Mouse (Mus musculus) stomach, embryonic 15.5 days (tissue): ENCODE measurements around the gene Hes7. TPM values are rescaled to one million over a fixed set of nuclear protein-coding genes. Genes with fewer than 3 reads are reported as not detected.

Experiments used
- ATAC-seq: fragments of 200-750 bp; cut with Nextera tagmentation; 2 replicates; pipeline ENCODE4 v1.8.0; 2017; ENCODE audit warnings: low read depth, moderate number of reproducible peaks, moderate TSS enrichment; ENCODE audit not compliant: insufficient read depth, low FRiP score
- H3K27ac ChIP-seq: fragments of 300-500 bp; sonication (generic); 2 replicates; pipeline ENCODE4 v1.5.1; 2015; ENCODE audit warnings: mild to moderate bottlenecking, inconsistent platforms
- H3K27me3 ChIP-seq: fragments of 300-500 bp; sonication (generic); replicated peaks from 2 replicates; pipeline ENCODE4 v1.6.1; 2015; ENCODE audit warnings: inconsistent platforms
- H3K36me3 ChIP-seq: fragments of 300-500 bp; sonication (generic); 2 replicates; pipeline ENCODE4 v1.6.1; 2015; ENCODE audit warnings: inconsistent platforms
- H3K4me1 ChIP-seq: fragments of 300-500 bp; sonication (generic); 2 replicates; pipeline ENCODE4 v1.6.1; 2015; ENCODE audit warnings: inconsistent platforms
- H3K4me2 ChIP-seq: fragments of 300-500 bp; sonication (generic); 2 replicates; pipeline ENCODE4 v1.6.1; 2015; ENCODE audit warnings: mild to moderate bottlenecking, inconsistent platforms
- H3K4me3 ChIP-seq: fragments of 300-500 bp; sonication (generic); replicated peaks from 2 replicates; pipeline ENCODE4 v1.5.1; 2015; ENCODE audit warnings: inconsistent platforms
- H3K9ac ChIP-seq: fragments of 300-500 bp; sonication (generic); 2 replicates; pipeline ENCODE4 v1.6.1; 2015; ENCODE audit warnings: inconsistent platforms
- H3K9me3 ChIP-seq: fragments of 300-500 bp; sonication (generic); 2 replicates; pipeline ENCODE4 v1.6.1; 2016; ENCODE audit warnings: inconsistent platforms
- WGBS: fragments of 180-500 bp; shearing (Covaris S2); methylation state at CpG from one replicate; pipeline ENCODE4 v1.1.7; 2015; 5-methylcytosine and 5-hydroxymethylcytosine counted together
- polyA plus RNA-seq: library from polyadenylated mRNA; unstranded; fragments of >200 nt; fragmentation: Nextera tagmentation; extraction: Ambion mirVana; gene quantifications from 2 replicates; pipeline ENCODE4 v1.2.1, GENCODE M21; 2015

Hes7 gene
- polyA plus RNA-seq, 1 experiment from 2014 or later, result 0.76 TPM

- H3K4me2 ChIP-seq, result no peak overlapping the region
- no peaks in the 10 kb centered on the region for H3K9me3 ChIP-seq
- H3K27me3 ChIP-seq, result no peaks in the 10 kb centered on the region
- ATAC-seq, result no peak
- H3K4me3 ChIP-seq, result no peak overlapping the region
- no peak overlapping the region for H3K27ac ChIP-seq
- 78% methylated on average over 7 of the region's 7 CpGs for WGBS
- peaks cover 7% of the 10 kb centered on the region; the same call in 1 of the 2 replicates for H3K4me1 ChIP-seq
- no peaks in the 10 kb centered on the region for H3K36me3 ChIP-seq
- no peak overlapping the region for H3K9ac ChIP-seq
These were observed 27.3 kb downstream of the Hes7 start for GRCm38 (mm10) chr11:69147546-69147945.

- Histone ChIP-seq H3K4me3 (no peak overlapping the region), H3K27ac (no peak overlapping the region), H3K27me3 (no peaks in the 10 kb centered on the region), H3K4me1 (peaks cover 7% of the 10 kb centered on the region; the same call in 1 of the 2 replicates), H3K36me3 (no peaks in the 10 kb centered on the region), H3K9ac (no peak overlapping the region), H3K4me2 (no peak overlapping the region), H3K9me3 (no peaks in the 10 kb centered on the region)
- 87% methylated on average over 5 of the region's 5 CpGs for WGBS
- no peak for ATAC-seq
These were observed 28.3 kb downstream of the Hes7 start for GRCm38 (mm10) chr11:69148451-69148960.

- 72% methylated on average over 6 of the region's 6 CpGs for WGBS
These were observed 29.5 kb downstream of the Hes7 start for GRCm38 (mm10) chr11:69149728-69150127.

GRCm38 (mm10) chr11:69150444-69150843 lies 30.2 kb downstream of the Hes7 start:
- Histone ChIP-seq H3K36me3 (no peaks in the 10 kb centered on the region), H3K4me1 (peaks cover 7% of the 10 kb centered on the region; the same call in 1 of the 2 replicates), H3K27me3 (no peaks in the 10 kb centered on the region), H3K4me2 (peak overlapping the region; percentile 51), H3K27ac (no peak overlapping the region), H3K9ac (no peak overlapping the region), H3K4me3 (peak overlapping the region; percentile 19; the same call in 1 of the 2 replicates), H3K9me3 (no peaks in the 10 kb centered on the region)
- no peak for ATAC-seq
- WGBS, result 5% methylated on average over 7 of the region's 7 CpGs

More at GRCm38 (mm10) chr11:69149728-69150127, 29.5 kb downstream of the Hes7 start:
- H3K36me3 ChIP-seq, result no peaks in the 10 kb centered on the region
- ATAC-seq, result no peak
- H3K27me3 ChIP-seq, result no peaks in the 10 kb centered on the region
- no peak overlapping the region for H3K27ac ChIP-seq
- H3K9me3 ChIP-seq, result no peaks in the 10 kb centered on the region
- H3K4me1 ChIP-seq, result peaks cover 7% of the 10 kb centered on the region; the same call in 1 of the 2 replicates
- H3K9ac ChIP-seq, result no peak overlapping the region
- no peak overlapping the region for H3K4me3 ChIP-seq
- no peak overlapping the region for H3K4me2 ChIP-seq

- 43% methylated on average over 6 of the region's 6 CpGs for WGBS
- no peak for ATAC-seq
- Histone ChIP-seq H3K36me3 (no peaks in the 10 kb centered on the region), H3K4me1 (peaks cover 7% of the 10 kb centered on the region; the same call in 1 of the 2 replicates), H3K4me2 (peak overlapping the region; percentile 51), H3K9me3 (no peaks in the 10 kb centered on the region), H3K27ac (no peak overlapping the region), H3K9ac (no peak overlapping the region), H3K27me3 (no peaks in the 10 kb centered on the region), H3K4me3 (peak overlapping the region; percentile 19; the same call in 1 of the 2 replicates)
These were observed 30.8 kb downstream of the Hes7 start for GRCm38 (mm10) chr11:69151004-69151403.

- H3K27ac ChIP-seq, result no peak overlapping the region
- H3K4me1 ChIP-seq, result peaks cover 12% of the 10 kb centered on the region
- no peak for ATAC-seq
- H3K27me3 ChIP-seq, result peaks cover 22% of the 10 kb centered on the region
- no peak overlapping the region for H3K4me3 ChIP-seq
- no peak overlapping the region for H3K4me2 ChIP-seq
- 75% methylated on average over 8 of the region's 8 CpGs for WGBS
- H3K9me3 ChIP-seq, result no peaks in the 10 kb centered on the region
- H3K36me3 ChIP-seq, result no peaks in the 10 kb centered on the region
- no peak overlapping the region for H3K9ac ChIP-seq
These were observed 33.6 kb downstream of the Hes7 start for GRCm38 (mm10) chr11:69153831-69154230.

GRCm38 (mm10) chr11:69155351-69155750 lies 35.1 kb downstream of the Hes7 start:
- Histone ChIP-seq H3K9me3 (no peaks in the 10 kb centered on the region), H3K9ac (no peak overlapping the region), H3K4me1 (peaks cover 12% of the 10 kb centered on the region), H3K27ac (no peak overlapping the region), H3K36me3 (no peaks in the 10 kb centered on the region), H3K4me3 (no peak overlapping the region), H3K27me3 (peaks cover 22% of the 10 kb centered on the region), H3K4me2 (no peak overlapping the region)
- 33% methylated on average over 1 of the region's 1 CpGs for WGBS
- ATAC-seq, result no peak

GRCm38 (mm10) chr11:69156800-69157199 lies 36.6 kb downstream of the Hes7 start, which contains the start of gene Alox12b:
Alox12b (plus strand) TSS chr11:69156989.
- H3K9ac ChIP-seq, result no peak within 1 kb of the TSS
- 2% methylated on average over 18 of the region's 18 CpGs for WGBS
- H3K27me3 ChIP-seq, result peaks cover 22% of the 10 kb centered on the region
- no peaks in the 10 kb centered on the region for H3K36me3 ChIP-seq
- peak within 1 kb of the TSS; percentile 31; the same call in 1 of the 2 replicates for H3K4me2 ChIP-seq
- H3K4me1 ChIP-seq, result peaks cover 5% of the 10 kb centered on the region; the same call in 1 of the 2 replicates
- H3K9me3 ChIP-seq, result no peaks in the 10 kb centered on the region
- H3K4me3 ChIP-seq, result no peak within 1 kb of the TSS
- H3K27ac ChIP-seq, result no peak within 1 kb of the TSS
- 0 out of 2 replicates have a peak, but pooled peaks have one; percentile 43 for ATAC-seq

- no peaks in the 10 kb centered on the region for H3K9me3 ChIP-seq
- no peaks in the 10 kb centered on the region for H3K36me3 ChIP-seq
- H3K4me3 ChIP-seq, result no peak overlapping the region
- H3K27ac ChIP-seq, result no peak overlapping the region
- no peak for ATAC-seq
- 78% methylated on average over 12 of the region's 12 CpGs for WGBS
- H3K9ac ChIP-seq, result no peak overlapping the region
- H3K4me2 ChIP-seq, result no peak overlapping the region
- H3K27me3 ChIP-seq, result no peaks in the 10 kb centered on the region
- 0 out of 2 replicates have a peak, but pooled peaks cover 2% of the 10 kb centered on the region for H3K4me1 ChIP-seq
These were observed 49.1 kb downstream of the Hes7 start for GRCm38 (mm10) chr11:69169313-69169712.

- Histone ChIP-seq H3K27ac (no peak overlapping the region), H3K9me3 (no peaks in the 10 kb centered on the region), H3K4me2 (no peak overlapping the region), H3K9ac (no peak overlapping the region), H3K4me1 (0 out of 2 replicates have a peak, but pooled peaks cover 2% of the 10 kb centered on the region), H3K4me3 (no peak overlapping the region), H3K27me3 (no peaks in the 10 kb centered on the region), H3K36me3 (no peaks in the 10 kb centered on the region)
- ATAC-seq, result no peak; the same call in 1 of the 2 replicates
- WGBS, result 32% methylated on average over 7 of the region's 7 CpGs
These were observed 51.4 kb downstream of the Hes7 start for GRCm38 (mm10) chr11:69171626-69172025.

GRCm38 (mm10) chr11:69172606-69173005 lies 52.4 kb downstream of the Hes7 start:
- WGBS, result 83% methylated on average over 2 of the region's 2 CpGs
- Histone ChIP-seq H3K36me3 (no peaks in the 10 kb centered on the region), H3K4me2 (no peak overlapping the region), H3K9me3 (no peaks in the 10 kb centered on the region), H3K4me1 (0 out of 2 replicates have a peak, but pooled peaks cover 2% of the 10 kb centered on the region), H3K27me3 (no peaks in the 10 kb centered on the region), H3K9ac (no peak overlapping the region), H3K27ac (peak overlapping the region; percentile 1; the same call in 1 of the 2 replicates), H3K4me3 (no peak overlapping the region)
- no peak for ATAC-seq
